Mouse (Mus musculus) layer of hippocampus, postnatal 25 days (tissue): ENCODE data around the gene Dda1. TPM values are rescaled to one million over a fixed set of nuclear protein-coding genes. Genes with fewer than 3 reads are reported as not detected.

Experiments
- DNase-seq, 2 experiments: peaks; one replicate each; pipeline ENCODE4 v3.0.0; 2022; ENCODE audit warnings: mixed read lengths in 2 of 2, low spot score in 1 of 2; ENCODE audit errors: extremely low spot score in 1 of 2
- total RNA-seq, 2 experiments: library from RNA; stranded (reverse); gene quantifications; 2 replicates each; pipeline ENCODE4 v1.2.3; 2021

The Dda1 gene
- total RNA-seq, 2 experiments from 2014 or later: 95.6 to 97.2 TPM

GRCm38 (mm10) chr8:71488454-71488853 is 19.5 kb downstream of the Dda1 start:
- peak; percentile 65 to 76 for DNase-seq

- peak; percentile 68 to 82 for DNase-seq
Observed at GRCm38 (mm10) chr8:71495039-71495438, 26.0 kb downstream of the Dda1 start.

- no peak for DNase-seq
Observed at GRCm38 (mm10) chr8:71495811-71496210, 26.8 kb downstream of the Dda1 start.

GRCm38 (mm10) chr8:71496481-71496880 is 27.5 kb downstream of the Dda1 start:
- DNase-seq: no peak

- DNase-seq: no peak
Observed at GRCm38 (mm10) chr8:71497077-71497645, 28.2 kb downstream of the Dda1 start.

GRCm38 (mm10) chr8:71497881-71498501 is 29.0 kb downstream of the Dda1 start:
- no peak for DNase-seq

GRCm38 (mm10) chr8:71498816-71499690 is 30.1 kb downstream of the Dda1 start:
- DNase-seq: no peak

GRCm38 (mm10) chr8:71504349-71504748 is 35.4 kb downstream of the Dda1 start:
- no peak for DNase-seq

- DNase-seq: no peak
Observed at GRCm38 (mm10) chr8:71505326-71505725, 36.3 kb downstream of the Dda1 start.

- no peak for DNase-seq
Observed at GRCm38 (mm10) chr8:71505979-71506378, 37.0 kb downstream of the Dda1 start.

- DNase-seq: peak; percentile 63 to 65
Observed at GRCm38 (mm10) chr8:71507589-71508104, 38.6 kb downstream of the Dda1 start.

- DNase-seq: no peak
Observed at GRCm38 (mm10) chr8:71509316-71509715, 40.3 kb downstream of the Dda1 start.

- no peak for DNase-seq
Observed at GRCm38 (mm10) chr8:71511644-71512043, 42.6 kb downstream of the Dda1 start, which contains the start of gene Plvap. Gene Plvap (minus strand): TSS chr8:71511752.

- no peak for DNase-seq
Observed at GRCm38 (mm10) chr8:71513018-71513754, 44.2 kb downstream of the Dda1 start.

- DNase-seq: no peak
Observed at GRCm38 (mm10) chr8:71515043-71515442, 46.0 kb downstream of the Dda1 start.

GRCm38 (mm10) chr8:71516786-71517185 is 47.8 kb downstream of the Dda1 start:
- DNase-seq: no peak

GRCm38 (mm10) chr8:71519037-71519825 is 50.2 kb downstream of the Dda1 start:
- peak in 1 of 2 experiments; percentile 65 for DNase-seq

- peak; percentile 74 to 93 for DNase-seq
Observed at GRCm38 (mm10) chr8:71521634-71522033, 52.6 kb downstream of the Dda1 start.

GRCm38 (mm10) chr8:71525226-71526050 is 56.4 kb downstream of the Dda1 start, which contains the start of gene Ccdc194:
Gene Ccdc194 (minus strand): TSS chr8:71525711.
- no peak for DNase-seq
